Mouse (Mus musculus) frontal cortex, adult 2 months (tissue): Measurements from ENCODE around the gene Ywhae. TPM values are rescaled to one million over a fixed set of nuclear protein-coding genes. Genes with fewer than 3 reads are reported as not detected.

Experiments used
- DNase-seq, 2 experiments: peaks; one replicate each; pipeline ENCODE4 v3.0.0; 2022; ENCODE audit warnings: low spot score in 1 of 2; ENCODE audit errors: extremely low spot score in 1 of 2
- polyA plus RNA-seq: library from polyadenylated mRNA; depleted of rRNA; stranded (reverse); fragments of >200 nt; gene quantifications from 2 replicates; pipeline ENCODE4 v1.2.3, GENCODE M21; 2012

The Ywhae gene
- polyA plus RNA-seq, 1 experiment = 1,066 TPM

- no peak for DNase-seq
These were observed 4.3 kb downstream of the Ywhae start for GRCm38 (mm10) chr11:75736978-75737377.

DNA sequence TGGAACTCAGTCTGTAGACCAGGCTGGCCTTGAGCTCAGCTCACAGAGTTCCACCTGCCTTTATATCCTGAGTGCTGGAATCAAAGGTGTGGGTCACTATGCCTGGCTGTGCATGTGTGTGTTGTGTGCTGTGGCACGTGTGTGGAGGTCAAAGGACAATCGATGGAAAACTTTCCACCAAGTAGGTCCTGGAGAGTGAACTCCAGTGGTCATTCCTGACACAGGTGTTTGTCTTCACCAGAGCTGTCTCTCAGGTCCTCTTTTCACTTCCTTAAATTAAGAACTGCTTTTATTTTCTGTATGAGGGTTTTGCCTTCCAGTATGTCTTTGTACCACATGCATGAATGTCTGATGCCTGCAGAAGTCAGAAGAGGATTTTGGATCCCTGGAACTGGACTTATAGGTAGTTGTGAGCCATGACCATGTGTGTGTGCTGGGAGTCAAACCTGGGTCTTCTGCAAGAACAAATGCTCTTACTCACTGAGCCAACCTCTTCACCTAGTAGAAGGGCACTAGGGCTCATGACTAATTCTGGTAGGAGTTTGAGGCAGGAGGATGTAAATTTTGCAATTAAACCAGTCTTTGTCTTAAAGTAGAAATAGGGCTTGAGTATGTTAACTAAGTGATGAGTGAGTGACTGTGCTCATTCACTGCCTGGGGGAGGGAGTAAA, 5.3 kb downstream of the Ywhae start:
- no peak for DNase-seq

GRCm38 (mm10) chr11:75738477-75738821, 5.8 kb downstream of the Ywhae start:
- no peak for DNase-seq

- no peak for DNase-seq
These were observed 7.5 kb downstream of the Ywhae start for GRCm38 (mm10) chr11:75740204-75740603.

- no peak for DNase-seq
These were observed 8.9 kb downstream of the Ywhae start for GRCm38 (mm10) chr11:75741615-75742014.

GRCm38 (mm10) chr11:75744761-75745160, 12.1 kb downstream of the Ywhae start:
- DNase-seq = no peak

GRCm38 (mm10) chr11:75750537-75750936, 17.9 kb downstream of the Ywhae start:
- no peak for DNase-seq

DNA sequence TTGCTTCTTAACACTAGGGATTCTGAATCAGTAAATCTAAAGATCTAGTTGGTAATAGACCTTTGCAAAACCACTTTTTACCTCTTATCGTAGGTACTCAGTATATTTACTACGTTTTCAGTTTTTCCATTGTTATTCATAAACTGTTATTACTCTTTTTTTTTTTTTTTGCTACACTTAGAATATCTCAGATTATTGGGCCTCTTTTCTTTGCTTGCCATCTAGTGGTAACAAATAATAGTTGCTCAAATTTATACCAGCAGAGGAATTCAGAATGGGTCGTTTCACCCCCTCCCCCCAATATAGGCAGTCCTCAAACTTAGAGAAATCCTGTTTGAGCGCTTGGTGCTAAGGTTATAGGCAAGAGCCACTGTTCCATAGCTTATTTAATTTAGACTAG, 18.4 kb downstream of the Ywhae start:
- DNase-seq = no peak

DNA sequence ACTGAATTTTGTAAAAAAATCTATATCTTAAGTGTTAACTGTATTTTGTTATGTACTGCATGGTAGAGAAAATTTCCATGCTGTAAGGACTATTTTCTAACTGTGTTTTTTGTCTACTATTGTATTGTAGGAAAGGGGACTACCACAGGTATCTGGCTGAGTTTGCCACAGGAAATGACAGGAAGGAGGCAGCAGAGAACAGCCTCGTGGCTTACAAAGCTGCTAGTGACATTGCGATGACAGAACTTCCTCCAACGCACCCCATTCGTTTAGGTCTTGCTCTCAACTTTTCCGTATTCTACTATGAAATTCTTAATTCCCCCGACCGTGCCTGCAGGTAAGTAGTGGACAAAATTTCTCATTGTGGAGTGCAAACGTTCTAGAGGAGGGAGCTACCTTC, 24.0 kb downstream of the Ywhae start:
- DNase-seq = no peak

- DNase-seq = no peak
These were observed 25.9 kb downstream of the Ywhae start for GRCm38 (mm10) chr11:75758553-75758952.

DNA sequence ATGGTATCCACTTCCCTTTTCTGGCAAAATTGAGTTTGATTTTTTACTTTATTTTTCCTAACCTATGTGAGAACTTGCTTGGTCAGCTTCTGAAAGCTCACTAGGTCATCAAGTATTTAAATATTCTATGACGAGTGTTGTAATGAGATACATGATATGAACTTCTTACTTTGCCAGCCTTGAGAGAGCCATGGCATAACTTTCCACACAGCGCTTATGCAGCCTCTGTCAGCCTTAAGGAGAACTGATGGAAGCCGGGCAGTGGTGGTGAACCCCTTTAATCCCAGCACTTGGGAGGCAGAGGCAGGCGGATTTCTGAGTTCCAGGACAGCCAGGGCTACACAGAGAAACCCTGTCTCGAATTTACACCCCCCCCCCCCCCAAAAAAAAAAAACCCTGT, 28.1 kb downstream of the Ywhae start:
- no peak for DNase-seq

DNA sequence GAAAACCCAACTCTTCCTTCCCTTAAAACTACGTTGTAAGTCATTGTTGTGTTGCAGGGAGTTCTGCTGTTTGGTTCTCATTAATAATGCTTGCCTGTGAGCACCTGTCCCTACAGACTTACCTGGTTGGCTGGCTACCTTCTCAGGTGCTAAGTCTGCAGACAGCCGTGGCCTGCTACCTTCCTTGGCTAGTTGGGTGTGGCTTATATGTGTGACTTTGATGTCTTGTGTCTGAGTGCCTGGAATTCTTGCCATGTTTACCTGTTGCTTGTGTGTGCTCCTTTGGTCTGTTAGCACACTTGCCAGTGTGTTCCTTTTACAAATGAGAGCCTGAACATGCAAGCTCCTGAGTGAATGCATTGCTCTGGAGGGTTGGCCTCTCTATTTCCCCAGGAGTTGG, 30.0 kb downstream of the Ywhae start:
- DNase-seq = no peak

- no peak for DNase-seq
These were observed 31.9 kb downstream of the Ywhae start for GRCm38 (mm10) chr11:75764521-75765023.

DNA sequence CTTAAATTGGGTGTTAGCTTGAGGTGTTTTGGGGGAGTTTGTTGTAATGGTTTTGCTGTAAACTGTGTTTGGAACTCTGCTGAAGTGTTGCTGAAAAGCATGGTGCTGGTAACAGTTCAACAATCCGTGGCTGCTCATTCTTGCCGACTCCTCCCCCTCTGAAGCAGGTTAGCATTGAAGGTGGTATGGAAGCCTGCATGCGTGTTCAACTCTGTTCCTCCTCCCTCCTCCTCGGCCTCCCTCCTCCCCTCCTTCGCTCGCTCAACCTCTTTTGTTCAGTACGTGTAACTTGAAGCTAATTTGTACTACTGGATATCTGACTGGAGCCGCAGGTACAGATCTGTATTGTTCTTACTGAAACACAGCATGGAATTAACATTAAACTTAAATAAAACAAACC, 32.5 kb downstream of the Ywhae start:
- DNase-seq = no peak

- DNase-seq = no peak
These were observed 34.3 kb downstream of the Ywhae start for GRCm38 (mm10) chr11:75767014-75767413.

- DNase-seq = peak in 1 of 2 experiments; percentile 60
These were observed 35.7 kb downstream of the Ywhae start for GRCm38 (mm10) chr11:75768091-75768989.

DNA sequence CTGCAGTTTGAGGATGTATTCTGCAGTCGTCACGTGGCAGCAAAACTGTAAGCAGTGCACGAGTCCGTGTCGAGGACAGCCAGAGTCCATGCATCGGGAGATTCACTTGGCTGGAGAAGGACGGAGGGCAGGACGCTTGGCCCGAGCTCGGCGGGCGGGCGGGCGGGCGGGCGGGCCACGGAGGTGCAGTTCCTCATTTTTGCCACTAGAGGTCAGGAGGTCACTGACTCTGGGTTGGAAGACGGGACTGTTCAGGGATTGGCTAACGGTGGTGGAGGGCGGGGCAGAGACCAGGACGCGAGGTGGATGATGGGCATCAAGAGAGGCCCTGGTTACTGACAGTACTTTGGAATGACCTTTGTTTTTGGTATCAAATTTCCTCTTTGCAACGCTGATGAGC, 36.5 kb downstream of the Ywhae start:
- peak; percentile 52 to 84 for DNase-seq

GRCm38 (mm10) chr11:75772562-75772961, 39.9 kb downstream of the Ywhae start:
- no peak for DNase-seq

GRCm38 (mm10) chr11:75775919-75776318, 43.2 kb downstream of the Ywhae start:
- DNase-seq = no peak

GRCm38 (mm10) chr11:75781919-75782318, 49.2 kb downstream of the Ywhae start:
- DNase-seq = peak; percentile 31 to 81

GRCm38 (mm10) chr11:75783799-75784198, 51.1 kb downstream of the Ywhae start:
- DNase-seq = no peak

DNA sequence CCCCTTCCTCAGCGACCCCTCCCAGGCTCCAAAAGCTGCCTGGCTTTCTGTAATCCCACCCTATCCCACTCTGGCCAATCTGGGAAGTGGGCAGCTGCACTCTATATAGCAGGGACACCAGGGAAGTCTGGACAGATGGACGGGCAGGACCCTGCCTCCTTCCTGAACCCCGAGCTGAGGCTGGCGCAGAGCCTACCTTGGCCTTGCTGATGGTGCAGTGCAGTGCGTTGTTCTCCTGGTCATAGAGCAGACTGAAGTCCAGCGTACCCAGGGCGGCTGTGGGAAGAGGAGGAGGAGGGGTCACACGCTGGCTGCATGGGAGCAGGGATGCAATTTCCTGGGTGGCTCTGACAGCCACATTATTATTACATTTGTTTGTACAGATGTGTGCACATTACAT, 53.2 kb downstream of the Ywhae start:
- no peak for DNase-seq
